Mouse (Mus musculus) CH12.LX (cell line): ENCODE data around the gene H2-Eb1.

Experiments
- CHD1 ChIP-seq: IDR thresholded peaks from 2 replicates; pipeline ENCODE4 v1.6.1; 2012; ENCODE audit warnings: low read depth, low read length, improper control_type of control experiment, inconsistent platforms
- CTCF ChIP-seq, 2 experiments: IDR thresholded peaks in 1 of 2; conservative IDR thresholded peaks in 1 of 2; 2 replicates each; pipeline ENCODE4 v1.5.1; 2011 to 2012; ENCODE audit warnings: low read depth in 2 of 2, low read length in 2 of 2, improper control_type of control experiment in 1 of 2, inconsistent platforms in 1 of 2, mild to moderate bottlenecking in 1 of 2, moderate library complexity in 1 of 2
- MAX ChIP-seq: IDR thresholded peaks from 2 replicates; pipeline ENCODE4 v1.6.1; 2011; ENCODE audit warnings: low read length, improper control_type of control experiment
- MAZ ChIP-seq: IDR thresholded peaks from 2 replicates; pipeline ENCODE4 v1.6.1; 2012; ENCODE audit warnings: low read depth, mild to moderate bottlenecking, inconsistent platforms, low read length, improper control_type of control experiment, moderate library complexity
- MEF2A ChIP-seq: IDR thresholded peaks from 2 replicates; pipeline ENCODE4 v1.6.1; 2014; ENCODE audit warnings: low read depth, mild to moderate bottlenecking, inconsistent platforms, low read length, improper control_type of control experiment, borderline replicate concordance
- NELFE ChIP-seq: IDR thresholded peaks from 2 replicates; pipeline ENCODE4 v1.6.1; 2011; ENCODE audit warnings: low read depth, low read length, improper control_type of control experiment
- NRF1 ChIP-seq: IDR thresholded peaks from 2 replicates; pipeline ENCODE4 v1.6.1; 2014; ENCODE audit warnings: low read depth, mild to moderate bottlenecking, inconsistent platforms, low read length, improper control_type of control experiment, moderate library complexity
- POLR2A ChIP-seq: IDR thresholded peaks from 2 replicates; pipeline ENCODE4 v1.6.1; 2011; ENCODE audit warnings: low read depth, mild to moderate bottlenecking, improper control_type of control experiment, low read length
- RCOR1 ChIP-seq: conservative IDR thresholded peaks from 2 replicates; pipeline ENCODE4 v1.6.1; 2012; ENCODE audit warnings: low read depth, mild to moderate bottlenecking, inconsistent platforms, low read length, improper control_type of control experiment
- TCF12 ChIP-seq: IDR thresholded peaks from 2 replicates; pipeline ENCODE4 v1.6.1; 2014; ENCODE audit warnings: low read depth, mild to moderate bottlenecking, inconsistent platforms, low read length, improper control_type of control experiment
- USF1 ChIP-seq: IDR thresholded peaks from 2 replicates; pipeline ENCODE4 v1.6.1; 2014; ENCODE audit warnings: low read depth, mild to moderate bottlenecking, inconsistent platforms, low read length, improper control_type of control experiment
- ZC3H11A ChIP-seq: IDR thresholded peaks from 2 replicates; pipeline ENCODE4 v1.6.1; 2012; ENCODE audit warnings: low read depth, mild to moderate bottlenecking, inconsistent platforms, low read length, improper control_type of control experiment
- ZNF384 ChIP-seq: IDR thresholded peaks from 2 replicates; pipeline ENCODE4 v1.6.1; 2012; ENCODE audit warnings: low read depth, low read length, improper control_type of control experiment, inconsistent platforms

- TF ChIP-seq CTCF (conservative IDR thresholded peaks at IDR 0.05 in 1 of 2, IDR thresholded peaks at IDR 0.05 in 1 of 2; ENCODE audit: low read depth in 2 of 2, low read length in 2 of 2) (no peak), POLR2A (no peak), MEF2A (no peak), RCOR1 (no peak), MAX (no peak), ZNF384 (no peak), CHD1 (no peak), ZC3H11A (no peak), NELFE (no peak), MAZ (no peak), USF1 (no peak), TCF12 (no peak), NRF1 (no peak)
Observed at GRCm38 (mm10) chr17:34354539-34354938, 48.9 kb downstream of the H2-Eb1 start, which contains the start of gene Btnl2.
